Mouse (Mus musculus): ENCODE results near the gene Sphk2. TPM values are rescaled to one million over a fixed set of nuclear protein-coding genes. Genes with fewer than 3 reads are reported as not detected.

The Sphk2 gene
- polyA plus RNA-seq, 1 experiment, result 33.0 TPM

- TF ChIP-seq CTCF (IDR thresholded peaks at IDR 0.05; ENCODE audit: borderline replicate concordance, extremely low read depth, insufficient read depth, insufficient read length) (no peak), POLR2A (IDR thresholded peaks at IDR 0.05; ENCODE audit: borderline replicate concordance, extremely low read depth, insufficient read depth, insufficient read length, poor library complexity, severe bottlenecking) (no peak)
- DNase-seq (ENCODE audit: low read depth), result no peak
These were observed 8.0 kb downstream of the Sphk2 start for GRCm38 (mm10) chr7:45709677-45710355.

- TF ChIP-seq POLR2A (IDR thresholded peaks at IDR 0.05; ENCODE audit: borderline replicate concordance, extremely low read depth, insufficient read depth, insufficient read length, poor library complexity, severe bottlenecking) (no peak), CTCF (IDR thresholded peaks at IDR 0.05; ENCODE audit: borderline replicate concordance, extremely low read depth, insufficient read depth, insufficient read length) (no peak)
- peak; percentile 89 for DNase-seq (ENCODE audit: low read depth)
These were observed 8.8 kb downstream of the Sphk2 start for GRCm38 (mm10) chr7:45709036-45709435.

DNA sequence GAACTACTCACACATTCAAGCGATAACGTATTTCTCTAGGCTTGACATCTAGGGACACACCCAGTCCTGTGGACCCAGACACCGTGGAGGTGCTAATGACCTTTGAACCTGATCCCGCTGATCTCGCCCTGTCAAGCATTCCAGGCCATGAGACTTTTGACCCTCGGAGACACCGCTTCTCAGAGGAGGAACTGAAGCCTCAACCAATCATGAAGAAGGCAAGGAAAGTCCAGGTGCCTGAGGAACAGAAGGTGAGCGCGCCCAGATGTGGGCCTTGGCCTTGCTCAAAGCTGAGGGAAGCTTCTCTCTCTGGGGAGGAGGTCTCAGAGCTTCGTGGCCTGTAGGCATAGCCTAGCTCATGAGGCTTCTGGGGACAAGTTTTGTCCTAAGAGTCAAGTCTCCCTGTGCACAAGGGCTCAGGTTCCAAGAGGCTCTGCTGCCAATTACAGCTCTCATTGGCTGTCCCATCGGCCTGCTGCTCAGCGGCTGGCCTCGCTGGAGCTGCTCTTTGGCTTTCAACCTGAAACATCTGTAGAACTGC lies 9.5 kb downstream of the Sphk2 start:
- no peak for DNase-seq (ENCODE audit: low read depth)
- no peak for TF ChIP-seq CTCF (IDR thresholded peaks at IDR 0.05; ENCODE audit: borderline replicate concordance, extremely low read depth, insufficient read depth, insufficient read length)
- no peak for TF ChIP-seq POLR2A (IDR thresholded peaks at IDR 0.05; ENCODE audit: borderline replicate concordance, extremely low read depth, insufficient read depth, insufficient read length, poor library complexity, severe bottlenecking)

GRCm38 (mm10) chr7:45707375-45707967 lies 10.3 kb downstream of the Sphk2 start:
- peak; percentile 94 for DNase-seq (ENCODE audit: low read depth)
- no peak for TF ChIP-seq CTCF (IDR thresholded peaks at IDR 0.05; ENCODE audit: borderline replicate concordance, extremely low read depth, insufficient read depth, insufficient read length)
- no peak for TF ChIP-seq POLR2A (IDR thresholded peaks at IDR 0.05; ENCODE audit: borderline replicate concordance, extremely low read depth, insufficient read depth, insufficient read length, poor library complexity, severe bottlenecking)

DNA sequence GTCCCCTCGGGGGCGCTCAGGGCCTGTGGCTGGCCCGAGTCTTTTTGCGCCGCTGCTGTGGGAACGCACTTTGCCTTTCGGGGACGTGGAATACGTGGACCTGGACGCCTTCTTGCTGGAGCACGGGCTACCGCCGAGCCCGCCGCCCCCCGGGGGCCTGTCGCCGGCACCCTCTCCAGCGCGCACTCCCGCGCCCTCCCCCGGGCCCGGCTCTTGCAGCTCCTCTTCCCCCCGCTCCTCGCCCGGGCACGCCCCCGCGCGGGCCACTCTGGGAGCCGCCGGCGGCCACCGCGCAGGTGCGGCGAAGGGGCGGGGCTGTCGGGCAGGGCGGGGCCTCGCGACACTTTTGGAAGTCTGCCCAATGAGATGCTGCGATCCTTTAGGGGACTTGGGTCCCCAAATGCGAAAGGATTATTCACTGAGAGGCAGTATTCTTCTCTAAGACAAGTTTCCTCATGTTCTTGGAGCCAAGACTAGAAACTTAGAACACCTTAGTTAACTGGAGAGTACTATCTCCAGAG lies 11.0 kb downstream of the Sphk2 start:
- peak; percentile 86 for DNase-seq (ENCODE audit: low read depth)
- TF ChIP-seq CTCF (IDR thresholded peaks at IDR 0.05; ENCODE audit: borderline replicate concordance, extremely low read depth, insufficient read depth, insufficient read length) (no peak), POLR2A (IDR thresholded peaks at IDR 0.05; ENCODE audit: borderline replicate concordance, extremely low read depth, insufficient read depth, insufficient read length, poor library complexity, severe bottlenecking) (peak; percentile 52; the same call in 1 of the 2 replicates)

DNA sequence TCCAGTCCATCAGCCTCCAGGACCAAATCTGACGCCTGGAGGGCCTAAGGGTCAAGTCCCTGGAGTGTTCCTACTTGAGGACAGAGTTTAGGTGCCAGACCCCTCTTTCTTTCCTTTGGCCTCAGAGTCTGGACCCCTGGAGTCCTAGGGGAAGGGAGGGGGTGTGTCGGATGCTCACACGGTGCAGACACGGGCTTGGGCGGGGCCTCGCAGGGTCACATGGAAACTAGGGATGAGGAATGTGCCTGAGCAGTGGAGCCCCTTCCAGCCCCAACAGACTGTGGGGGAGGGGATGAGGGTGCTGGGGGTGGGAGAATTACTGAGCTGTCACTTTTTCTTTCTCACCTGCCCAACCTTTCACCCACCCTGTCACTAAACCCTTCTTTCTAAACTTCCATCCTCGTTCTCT lies 11.9 kb downstream of the Sphk2 start:
- DNase-seq (ENCODE audit: low read depth), result peak; percentile 41
- no peak for TF ChIP-seq CTCF (IDR thresholded peaks at IDR 0.05; ENCODE audit: borderline replicate concordance, extremely low read depth, insufficient read depth, insufficient read length)

DNA sequence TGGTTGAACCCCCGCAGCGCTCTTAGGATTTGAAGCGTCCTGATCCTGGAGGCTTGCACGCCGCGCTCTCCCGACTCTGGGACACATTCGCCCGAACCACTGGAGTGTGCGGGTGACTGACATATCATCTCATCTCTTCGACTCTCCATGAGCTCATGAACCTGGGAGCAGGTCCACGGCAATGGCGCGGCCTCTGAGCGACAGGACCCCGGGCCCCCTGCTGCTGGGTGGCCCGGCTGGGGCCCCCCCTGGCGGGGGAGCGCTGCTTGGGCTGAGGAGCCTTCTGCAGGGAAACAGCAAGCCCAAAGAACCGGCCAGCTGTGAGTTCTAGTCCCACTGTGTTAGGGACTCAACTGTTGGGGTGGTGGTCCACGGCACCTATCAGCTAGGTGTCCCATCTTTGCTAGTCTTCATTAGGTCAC lies 12.3 kb downstream of the Sphk2 start:
- no peak for TF ChIP-seq CTCF (IDR thresholded peaks at IDR 0.05; ENCODE audit: borderline replicate concordance, extremely low read depth, insufficient read depth, insufficient read length)
- no peak for DNase-seq (ENCODE audit: low read depth)

GRCm38 (mm10) chr7:45704730-45705442 lies 12.9 kb downstream of the Sphk2 start, which contains the start of gene Dbp:
Gene Dbp (plus strand): TSS chr7:45705088.
- no peak for TF ChIP-seq POLR2A (IDR thresholded peaks at IDR 0.05; ENCODE audit: borderline replicate concordance, extremely low read depth, insufficient read depth, insufficient read length, poor library complexity, severe bottlenecking)
- TF ChIP-seq CTCF (IDR thresholded peaks at IDR 0.05; ENCODE audit: borderline replicate concordance, extremely low read depth, insufficient read depth, insufficient read length), result no peak
- peak; percentile 100 for DNase-seq (ENCODE audit: low read depth)

- DNase-seq (ENCODE audit: low read depth), result peak; percentile 96
- TF ChIP-seq POLR2A (IDR thresholded peaks at IDR 0.05; ENCODE audit: borderline replicate concordance, extremely low read depth, insufficient read depth, insufficient read length, poor library complexity, severe bottlenecking), result 0 out of 2 replicates have a peak, but pooled peaks have one; percentile 5
- TF ChIP-seq CTCF (IDR thresholded peaks at IDR 0.05; ENCODE audit: borderline replicate concordance, extremely low read depth, insufficient read depth, insufficient read length), result no peak
These were observed 13.7 kb downstream of the Sphk2 start for GRCm38 (mm10) chr7:45704046-45704559.

- no peak for TF ChIP-seq CTCF (IDR thresholded peaks at IDR 0.05; ENCODE audit: borderline replicate concordance, extremely low read depth, insufficient read depth, insufficient read length)
- no peak for TF ChIP-seq POLR2A (IDR thresholded peaks at IDR 0.05; ENCODE audit: borderline replicate concordance, extremely low read depth, insufficient read depth, insufficient read length, poor library complexity, severe bottlenecking)
- no peak for DNase-seq (ENCODE audit: low read depth)
These were observed 14.2 kb downstream of the Sphk2 start for GRCm38 (mm10) chr7:45703521-45704033.
